Mouse (Mus musculus) cerebellum, adult 11 months (tissue): ENCODE data around the gene Sp6.

Experiments used
- DNase-seq: peaks from one replicate; pipeline ENCODE4 v3.0.0; 2022

Sp6 gene

GRCm38 (mm10) chr11:97065538-97066295, 52.5 kb downstream of the Sp6 start:
- no peak for DNase-seq

- DNase-seq, result no peak
These were observed 53.6 kb downstream of the Sp6 start for GRCm38 (mm10) chr11:97066656-97067360.

GRCm38 (mm10) chr11:97069333-97069732, 56.1 kb downstream of the Sp6 start:
- DNase-seq, result no peak

GRCm38 (mm10) chr11:97069770-97070169, 56.6 kb downstream of the Sp6 start:
- DNase-seq, result no peak

- no peak for DNase-seq
These were observed 57.9 kb downstream of the Sp6 start for GRCm38 (mm10) chr11:97071129-97071528.

- DNase-seq, result no peak
These were observed 59.3 kb downstream of the Sp6 start for GRCm38 (mm10) chr11:97072533-97072932.

- DNase-seq, result no peak
These were observed 61.0 kb downstream of the Sp6 start for GRCm38 (mm10) chr11:97074235-97074634.
